Mouse (Mus musculus) hindbrain, embryonic 10.5 days (tissue): ENCODE results near the gene Card19. TPM values are rescaled to one million over a fixed set of nuclear protein-coding genes. Genes with fewer than 3 reads are reported as not detected.

Experiments
- DNase-seq: peaks from one replicate; pipeline ENCODE4 v3.0.0-alpha.2; 2017; ENCODE audit warnings: low spot score
- H3K27ac ChIP-seq: fragments of 300-500 bp; sonication (generic); 2 replicates; pipeline ENCODE4 v1.5.1; 2016; ENCODE audit warnings: mild to moderate bottlenecking, moderate library complexity
- H3K27me3 ChIP-seq: fragments of 300-500 bp; sonication (generic); 2 replicates; pipeline ENCODE4 v1.6.1; 2016; ENCODE audit warnings: mild to moderate bottlenecking; ENCODE audit not compliant: poor library complexity, insufficient read depth, severe bottlenecking
- H3K36me3 ChIP-seq: fragments of 300-500 bp; sonication (generic); 2 replicates; pipeline ENCODE4 v1.6.1; 2016; ENCODE audit warnings: mild to moderate bottlenecking, moderate library complexity
- H3K4me1 ChIP-seq: fragments of 300-500 bp; sonication (generic); replicated peaks from 2 replicates; pipeline ENCODE4 v1.6.1; 2016; ENCODE audit warnings: mild to moderate bottlenecking
- H3K4me3 ChIP-seq: fragments of 300-500 bp; sonication (generic); 2 replicates; pipeline ENCODE4 v1.5.1; 2016; ENCODE audit warnings: mild to moderate bottlenecking, moderate library complexity
- H3K9me3 ChIP-seq: fragments of 300-500 bp; sonication (generic); 2 replicates; pipeline ENCODE4 v1.6.1; 2016; ENCODE audit warnings: mild to moderate bottlenecking, moderate library complexity
- WGBS: fragments of 180-500 bp; shearing (Covaris S2); methylation state at CpG from one replicate; pipeline ENCODE4 v1.1.7; 2016; 5-methylcytosine and 5-hydroxymethylcytosine counted together
- polyA plus RNA-seq: library from polyadenylated mRNA; unstranded; fragments of >200 nt; fragmentation: Nextera tagmentation; extraction: Ambion mirVana; gene quantifications from 2 replicates; pipeline ENCODE4 v1.2.1, GENCODE M21; 2016

Card19 gene
- polyA plus RNA-seq, 1 experiment from 2014 or later: 25.8 TPM

DNA sequence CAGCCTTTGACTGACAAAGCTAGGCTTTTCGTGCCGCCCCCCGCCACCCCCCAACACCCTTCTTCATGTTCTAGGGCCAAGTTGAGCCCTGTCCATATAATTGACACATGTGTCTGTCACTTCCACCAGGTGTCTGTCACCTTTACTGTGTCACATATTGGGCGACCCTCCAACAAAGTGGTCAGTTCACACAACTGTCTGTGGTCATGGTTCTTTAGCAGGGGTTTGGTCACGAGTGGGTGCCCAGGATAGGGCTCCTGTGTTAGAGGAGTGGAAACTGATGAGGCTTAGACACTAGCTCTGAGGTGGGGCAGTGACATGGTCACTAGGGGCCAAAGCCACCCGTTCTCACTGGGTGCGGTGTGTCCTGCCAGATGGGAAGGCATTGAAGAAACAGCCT, 15.9 kb downstream of the Card19 start:
- Histone ChIP-seq H3K9me3 (no peaks in the 10 kb centered on the region), H3K4me3 (no peak overlapping the region), H3K27me3 (no peaks in the 10 kb centered on the region), H3K27ac (no peak overlapping the region), H3K4me1 (0 out of 2 replicates have a peak, but pooled peaks cover 8% of the 10 kb centered on the region), H3K36me3 (peaks cover 13% of the 10 kb centered on the region)
- WGBS: 93% methylated on average over 7 of the region's 7 CpGs
- no peak for DNase-seq

GRCm38 (mm10) chr13:49198734-49199133, 17.1 kb downstream of the Card19 start:
- no peaks in the 10 kb centered on the region for H3K27me3 ChIP-seq
- no peak for DNase-seq
- H3K9me3 ChIP-seq: no peaks in the 10 kb centered on the region
- 0 out of 2 replicates have a peak, but pooled peaks cover 6% of the 10 kb centered on the region for H3K4me1 ChIP-seq
- H3K36me3 ChIP-seq: peaks cover 14% of the 10 kb centered on the region
- 96% methylated on average over 9 of the region's 9 CpGs for WGBS
- H3K4me3 ChIP-seq: no peak overlapping the region
- no peak overlapping the region for H3K27ac ChIP-seq

GRCm38 (mm10) chr13:49196766-49197165, 19.1 kb downstream of the Card19 start:
- 86% methylated on average over 6 of the region's 6 CpGs for WGBS
- no peaks in the 10 kb centered on the region for H3K9me3 ChIP-seq
- no peak for DNase-seq

GRCm38 (mm10) chr13:49196211-49196610, 19.6 kb downstream of the Card19 start:
- WGBS: 77% methylated on average over 5 of the region's 5 CpGs
- Histone ChIP-seq H3K27me3 (no peaks in the 10 kb centered on the region), H3K27ac (no peak overlapping the region), H3K36me3 (peaks cover 14% of the 10 kb centered on the region; the same call in 1 of the 2 replicates), H3K4me3 (no peak overlapping the region), H3K9me3 (no peaks in the 10 kb centered on the region), H3K4me1 (peaks cover 19% of the 10 kb centered on the region)
- DNase-seq: no peak

More at GRCm38 (mm10) chr13:49196766-49197165, 19.1 kb downstream of the Card19 start:
- Histone ChIP-seq H3K36me3 (peaks cover 14% of the 10 kb centered on the region; the same call in 1 of the 2 replicates), H3K4me1 (peaks cover 14% of the 10 kb centered on the region), H3K27me3 (no peaks in the 10 kb centered on the region), H3K4me3 (no peak overlapping the region), H3K27ac (no peak overlapping the region)

- H3K36me3 ChIP-seq: peaks cover 14% of the 10 kb centered on the region; the same call in 1 of the 2 replicates
- peaks cover 25% of the 10 kb centered on the region for H3K4me1 ChIP-seq
- no peak overlapping the region for H3K27ac ChIP-seq
- no peaks in the 10 kb centered on the region for H3K27me3 ChIP-seq
- no peaks in the 10 kb centered on the region for H3K9me3 ChIP-seq
- no peak for DNase-seq
- 87% methylated on average over 7 of the region's 7 CpGs for WGBS
- no peak overlapping the region for H3K4me3 ChIP-seq
These were observed 20.2 kb downstream of the Card19 start for GRCm38 (mm10) chr13:49195651-49196050.

DNA sequence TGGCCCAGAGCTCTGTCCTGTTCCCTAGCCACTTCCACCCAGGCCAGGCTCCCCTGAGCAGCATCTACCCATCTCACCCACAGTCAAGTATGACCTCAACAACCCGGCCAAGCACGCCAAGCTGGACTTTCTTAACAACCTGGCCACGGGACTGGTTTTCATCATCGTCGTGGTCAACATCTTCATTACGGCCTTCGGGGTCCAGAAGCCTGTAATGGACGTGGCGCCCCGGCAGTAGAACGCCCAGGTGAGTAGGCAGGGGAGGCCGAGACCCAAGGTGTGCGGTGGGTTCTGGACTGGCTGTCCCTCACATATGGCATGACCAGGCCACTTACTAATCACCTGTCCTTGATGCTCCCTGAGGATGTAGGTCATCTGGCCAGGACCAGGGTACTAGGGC, 21.0 kb downstream of the Card19 start:
- no peak overlapping the region for H3K27ac ChIP-seq
- H3K4me1 ChIP-seq: peaks cover 33% of the 10 kb centered on the region
- peaks cover 4% of the 10 kb centered on the region; the same call in 1 of the 2 replicates for H3K27me3 ChIP-seq
- H3K4me3 ChIP-seq: no peak overlapping the region
- DNase-seq: no peak
- peaks cover 14% of the 10 kb centered on the region; the same call in 1 of the 2 replicates for H3K36me3 ChIP-seq
- 95% methylated on average over 13 of the region's 13 CpGs for WGBS
- no peaks in the 10 kb centered on the region for H3K9me3 ChIP-seq

DNA sequence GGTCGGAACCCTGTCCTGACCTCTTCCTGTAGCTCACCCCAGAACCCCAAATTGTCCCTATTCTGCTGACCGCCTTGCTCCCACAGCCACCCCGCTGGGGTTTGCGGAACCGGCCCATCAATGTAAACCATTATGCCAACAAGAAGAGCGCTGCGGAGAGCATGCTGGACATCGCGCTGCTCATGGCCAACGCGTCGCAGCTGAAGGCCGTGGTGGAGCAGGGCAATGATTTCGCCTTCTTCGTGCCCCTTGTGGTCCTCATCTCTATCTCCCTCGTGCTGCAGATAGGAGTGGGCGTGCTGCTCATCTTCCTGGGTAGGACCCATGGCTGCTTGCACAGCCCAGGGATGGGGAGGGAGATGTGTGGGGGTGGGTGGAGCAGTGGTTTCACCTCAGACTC, 22.2 kb downstream of the Card19 start:
- Histone ChIP-seq H3K27me3 (peaks cover 14% of the 10 kb centered on the region), H3K4me3 (no peak overlapping the region), H3K9me3 (no peaks in the 10 kb centered on the region), H3K27ac (no peak overlapping the region), H3K36me3 (peaks cover 14% of the 10 kb centered on the region; the same call in 1 of the 2 replicates), H3K4me1 (peaks cover 45% of the 10 kb centered on the region)
- WGBS: 94% methylated on average over 17 of the region's 17 CpGs
- DNase-seq: no peak

DNA sequence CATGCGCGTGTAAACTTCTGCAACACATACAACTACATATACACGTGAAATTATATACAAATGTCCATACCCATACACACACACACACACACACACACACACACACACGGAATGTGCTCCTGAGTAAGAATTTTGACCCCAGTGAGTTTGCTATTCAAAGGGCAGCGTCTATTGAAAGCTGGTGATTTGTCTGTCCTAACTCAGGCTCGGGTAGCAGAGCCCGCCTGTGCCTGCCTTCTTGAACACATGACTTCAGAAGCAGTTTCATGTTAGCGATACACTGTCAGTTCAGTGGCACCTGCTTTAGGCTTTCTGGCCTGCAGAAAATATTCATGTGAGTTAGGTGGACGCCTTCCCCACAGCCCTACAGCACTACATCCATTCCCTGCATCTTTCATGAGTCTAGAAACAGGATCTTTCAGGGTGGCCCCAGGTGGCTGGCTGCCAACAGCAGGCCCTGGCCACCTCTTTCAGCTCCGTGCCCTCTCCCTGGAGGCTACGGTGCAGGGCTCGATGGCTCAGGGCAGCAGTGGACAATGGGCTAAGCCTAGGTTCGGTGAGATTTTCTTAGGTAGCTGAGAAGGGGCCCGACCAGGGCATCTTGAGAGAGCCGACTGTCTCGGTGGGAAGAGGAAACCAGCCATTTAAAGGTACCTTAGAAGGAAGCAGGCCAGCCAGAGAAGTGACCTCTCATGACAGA, 23.5 kb downstream of the Card19 start:
- Histone ChIP-seq H3K36me3 (peaks cover 14% of the 10 kb centered on the region; the same call in 1 of the 2 replicates), H3K27ac (0 out of 2 replicates have a peak overlapping the region, but pooled peaks have one; percentile 31), H3K4me3 (no peak overlapping the region), H3K4me1 (peaks cover 58% of the 10 kb centered on the region), H3K9me3 (no peaks in the 10 kb centered on the region), H3K27me3 (peaks cover 21% of the 10 kb centered on the region)
- DNase-seq: no peak
- 82% methylated on average over 16 of the region's 16 CpGs for WGBS

DNA sequence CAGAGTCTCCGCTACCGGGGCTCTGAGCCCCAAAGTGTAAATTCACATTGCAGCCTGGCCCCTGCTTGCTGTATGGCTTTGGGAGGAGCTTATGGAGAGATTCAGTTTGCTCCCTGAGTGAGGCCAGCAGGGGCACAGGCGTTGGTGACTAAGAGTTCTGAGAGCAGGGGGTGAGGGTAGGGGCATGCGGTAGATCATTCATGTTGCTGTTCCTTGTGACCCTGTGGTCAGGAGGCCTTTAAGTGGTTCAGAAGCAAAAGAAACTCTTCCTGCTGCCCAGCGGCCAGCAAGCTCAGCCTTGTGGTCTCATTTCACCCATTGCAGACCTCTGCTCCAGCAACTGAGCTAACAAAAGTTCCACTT, 24.2 kb downstream of the Card19 start:
- H3K27me3 ChIP-seq: peaks cover 21% of the 10 kb centered on the region
- peaks cover 64% of the 10 kb centered on the region for H3K4me1 ChIP-seq
- DNase-seq: no peak
- H3K9me3 ChIP-seq: no peaks in the 10 kb centered on the region
- no peak overlapping the region; the same call in 1 of the 2 replicates for H3K27ac ChIP-seq
- 49% methylated on average over 5 of the region's 5 CpGs for WGBS
- H3K36me3 ChIP-seq: peaks cover 14% of the 10 kb centered on the region; the same call in 1 of the 2 replicates
- H3K4me3 ChIP-seq: no peak overlapping the region

GRCm38 (mm10) chr13:49190876-49191672, 24.8 kb downstream of the Card19 start:
- DNase-seq: no peak
- 80% methylated on average over 7 of the region's 7 CpGs for WGBS
- Histone ChIP-seq H3K27ac (peak overlapping the region; percentile 4), H3K9me3 (no peaks in the 10 kb centered on the region), H3K27me3 (peaks cover 27% of the 10 kb centered on the region), H3K4me1 (peaks cover 68% of the 10 kb centered on the region), H3K4me3 (no peak overlapping the region), H3K36me3 (peaks cover 13% of the 10 kb centered on the region; the same call in 1 of the 2 replicates)

DNA sequence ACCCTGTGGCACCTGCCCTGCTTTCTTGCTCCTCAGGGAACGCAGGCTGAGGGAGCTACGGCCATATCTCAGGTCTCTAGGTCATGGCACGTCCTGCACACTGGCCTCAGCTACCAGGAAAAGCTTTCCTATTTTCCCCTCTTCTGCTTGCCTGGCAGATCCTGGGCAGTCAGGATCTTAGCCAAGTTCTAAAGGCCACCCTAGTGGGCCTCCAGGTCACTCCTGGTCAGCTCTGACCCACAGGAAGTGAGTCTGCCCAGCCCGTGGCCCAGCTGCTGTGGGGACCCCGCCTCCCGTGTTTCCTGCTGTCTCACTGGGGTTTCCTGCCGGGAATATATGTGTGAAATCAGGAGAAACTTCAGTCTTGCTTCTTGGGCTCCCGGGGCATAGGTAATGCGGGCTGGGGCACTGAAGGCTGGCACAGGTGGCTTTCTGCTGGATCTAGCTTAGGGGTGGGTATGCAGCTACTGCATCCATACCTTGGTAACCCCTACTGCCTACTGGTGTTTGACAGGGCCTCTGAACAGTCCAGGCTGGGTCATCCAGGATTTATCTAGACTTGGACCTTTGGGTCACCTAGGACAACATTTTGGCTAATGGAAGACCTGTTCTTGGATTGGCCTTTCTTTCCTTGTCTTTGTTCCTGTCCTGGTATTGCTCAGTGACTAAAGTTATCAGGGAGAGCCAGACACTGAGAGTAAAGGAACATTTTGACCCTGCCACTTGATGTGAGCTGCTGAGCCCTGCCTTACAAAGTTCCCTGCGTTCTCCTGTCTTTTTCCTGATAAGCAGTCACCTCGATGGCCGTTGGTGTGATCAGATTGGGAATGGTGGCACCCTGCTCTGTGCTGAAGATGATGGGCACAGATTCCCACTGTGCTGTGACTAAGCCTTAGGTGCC, 25.6 kb downstream of the Card19 start:
- H3K36me3 ChIP-seq: peaks cover 4% of the 10 kb centered on the region; the same call in 1 of the 2 replicates
- 76% methylated on average over 12 of the region's 12 CpGs for WGBS
- H3K4me1 ChIP-seq: peaks cover 65% of the 10 kb centered on the region
- DNase-seq: no peak
- peaks cover 33% of the 10 kb centered on the region for H3K27me3 ChIP-seq
- H3K9me3 ChIP-seq: no peaks in the 10 kb centered on the region
- H3K27ac ChIP-seq: peak overlapping the region; percentile 4; the same call in 1 of the 2 replicates
- no peak overlapping the region for H3K4me3 ChIP-seq

- H3K27ac ChIP-seq: no peak overlapping the region
- DNase-seq: no peak
- H3K9me3 ChIP-seq: no peaks in the 10 kb centered on the region
- no peaks in the 10 kb centered on the region for H3K36me3 ChIP-seq
- peaks cover 40% of the 10 kb centered on the region for H3K27me3 ChIP-seq
- peaks cover 65% of the 10 kb centered on the region for H3K4me1 ChIP-seq
- 45% methylated on average over 2 of the region's 2 CpGs for WGBS
- no peak overlapping the region; the same call in 1 of the 2 replicates for H3K4me3 ChIP-seq
These were observed 26.9 kb downstream of the Card19 start for GRCm38 (mm10) chr13:49188966-49189360.
